Mouse (Mus musculus) forebrain, embryonic 15.5 days (tissue): ENCODE data around the gene Ak2. TPM values are rescaled to one million over a fixed set of nuclear protein-coding genes. Genes with fewer than 3 reads are reported as not detected.

Experiments
- ATAC-seq: fragments of 200-750 bp; cut with Nextera tagmentation; replicated peaks from 2 replicates; pipeline ENCODE4 v1.8.0; 2017; ENCODE audit warnings: mild to moderate bottlenecking, moderate TSS enrichment, moderate library complexity
- H3K27ac ChIP-seq: fragments of 300-500 bp; sonication (generic); replicated peaks from 2 replicates; pipeline ENCODE4 v1.5.1; 2015; ENCODE audit warnings: mild to moderate bottlenecking, inconsistent platforms
- H3K27me3 ChIP-seq: fragments of 300-500 bp; sonication (generic); 2 replicates; pipeline ENCODE4 v1.6.1; 2015; ENCODE audit warnings: inconsistent platforms
- H3K36me3 ChIP-seq: fragments of 300-500 bp; sonication (generic); 2 replicates; pipeline ENCODE4 v1.6.1; 2015; ENCODE audit warnings: mild to moderate bottlenecking, inconsistent platforms
- H3K4me1 ChIP-seq: fragments of 300-500 bp; sonication (generic); 2 replicates; pipeline ENCODE4 v1.6.1; 2015; ENCODE audit warnings: inconsistent platforms
- H3K4me2 ChIP-seq: fragments of 300-500 bp; sonication (generic); replicated peaks from 2 replicates; pipeline ENCODE4 v1.6.1; 2015; ENCODE audit warnings: mild to moderate bottlenecking, inconsistent platforms
- H3K4me3 ChIP-seq: fragments of 300-500 bp; sonication (generic); 2 replicates; pipeline ENCODE4 v1.5.1; 2015; ENCODE audit warnings: mild to moderate bottlenecking, inconsistent platforms
- H3K9ac ChIP-seq: fragments of 300-500 bp; sonication (generic); replicated peaks from 2 replicates; pipeline ENCODE4 v1.6.1; 2015; ENCODE audit warnings: mild to moderate bottlenecking, inconsistent platforms
- H3K9me3 ChIP-seq: fragments of 300-500 bp; sonication (generic); 2 replicates; pipeline ENCODE4 v1.6.1; 2016; ENCODE audit warnings: inconsistent platforms
- WGBS: fragments of 180-500 bp; shearing (Covaris S2); methylation state at CpG from one replicate; pipeline ENCODE4 v1.1.7; 2015; ENCODE audit warnings: mixed read lengths; 5-methylcytosine and 5-hydroxymethylcytosine counted together
- polyA plus RNA-seq: library from polyadenylated mRNA; unstranded; fragments of >200 nt; fragmentation: Nextera tagmentation; extraction: Ambion mirVana; gene quantifications from 2 replicates; pipeline ENCODE4 v1.2.1, GENCODE M21; 2015

Ak2 gene
- polyA plus RNA-seq, 1 experiment from 2014 or later, result 106 TPM

GRCm38 (mm10) chr4:129019788-129020187 is 28.0 kb downstream of the Ak2 start:
- Histone ChIP-seq H3K4me1 (peaks cover 15% of the 10 kb centered on the region), H3K9ac (no peak overlapping the region), H3K36me3 (no peaks in the 10 kb centered on the region), H3K9me3 (no peaks in the 10 kb centered on the region), H3K27ac (0 out of 2 replicates have a peak overlapping the region, but pooled peaks have one; percentile 29), H3K27me3 (no peaks in the 10 kb centered on the region), H3K4me2 (no peak overlapping the region), H3K4me3 (no peak overlapping the region)
- WGBS, result 72% methylated on average over 9 of the region's 9 CpGs
- no peak for ATAC-seq

GRCm38 (mm10) chr4:129020454-129020853 is 28.7 kb downstream of the Ak2 start:
- Histone ChIP-seq H3K9ac (no peak overlapping the region), H3K4me2 (no peak overlapping the region), H3K9me3 (no peaks in the 10 kb centered on the region), H3K27ac (no peak overlapping the region), H3K4me1 (peaks cover 16% of the 10 kb centered on the region), H3K36me3 (no peaks in the 10 kb centered on the region), H3K4me3 (no peak overlapping the region), H3K27me3 (no peaks in the 10 kb centered on the region)
- ATAC-seq, result 0 out of 2 replicates have a peak, but pooled peaks have one; percentile 41
- 41% methylated on average over 6 of the region's 6 CpGs for WGBS

DNA sequence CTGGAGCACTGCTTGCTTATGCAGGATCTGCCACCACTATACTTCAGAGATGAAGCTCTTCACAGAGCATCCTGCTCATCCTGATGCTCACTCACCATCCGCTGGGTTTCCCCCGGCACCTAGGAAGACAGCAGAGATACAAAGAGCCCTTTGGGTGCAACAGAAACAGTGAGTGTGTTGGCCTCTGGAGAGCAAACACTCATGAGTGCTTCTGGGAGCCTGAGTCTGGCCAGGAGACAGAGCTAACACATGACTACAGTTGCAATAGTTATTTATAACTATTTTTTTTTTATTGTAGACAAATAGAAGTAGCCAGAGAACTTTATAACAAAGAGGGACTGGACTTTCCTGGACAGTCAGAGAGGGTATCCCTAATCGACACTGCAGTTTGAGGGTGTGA is 29.7 kb downstream of the Ak2 start:
- Histone ChIP-seq H3K4me3 (no peak overlapping the region), H3K4me2 (no peak overlapping the region), H3K9me3 (no peaks in the 10 kb centered on the region), H3K4me1 (peaks cover 16% of the 10 kb centered on the region), H3K9ac (no peak overlapping the region), H3K27ac (no peak overlapping the region), H3K27me3 (no peaks in the 10 kb centered on the region), H3K36me3 (no peaks in the 10 kb centered on the region)
- 88% methylated on average over 3 of the region's 3 CpGs for WGBS
- no peak for ATAC-seq

- no peaks in the 10 kb centered on the region for H3K27me3 ChIP-seq
- no peaks in the 10 kb centered on the region for H3K9me3 ChIP-seq
- H3K36me3 ChIP-seq, result no peaks in the 10 kb centered on the region
- H3K9ac ChIP-seq, result no peak overlapping the region
- no peak overlapping the region for H3K4me2 ChIP-seq
- no peak overlapping the region for H3K27ac ChIP-seq
- whole genome bisulfite sequencing, result 82% methylated on average over 4 of the region's 4 CpGs
- ATAC-seq, result no peak
- H3K4me3 ChIP-seq, result no peak overlapping the region
- peaks cover 16% of the 10 kb centered on the region for H3K4me1 ChIP-seq
Observed at GRCm38 (mm10) chr4:129021886-129022285, 30.1 kb downstream of the Ak2 start.

GRCm38 (mm10) chr4:129023884-129024283 is 32.1 kb downstream of the Ak2 start:
- Histone ChIP-seq H3K9ac (no peak overlapping the region), H3K27ac (no peak overlapping the region), H3K4me1 (peaks cover 16% of the 10 kb centered on the region), H3K36me3 (no peaks in the 10 kb centered on the region), H3K27me3 (no peaks in the 10 kb centered on the region), H3K9me3 (no peaks in the 10 kb centered on the region), H3K4me2 (no peak overlapping the region), H3K4me3 (no peak overlapping the region)
- no peak for ATAC-seq
- 83% methylated on average over 6 of the region's 6 CpGs for WGBS

GRCm38 (mm10) chr4:129024775-129025174 is 33.0 kb downstream of the Ak2 start:
- Histone ChIP-seq H3K4me2 (no peak overlapping the region), H3K27ac (no peak overlapping the region), H3K27me3 (no peaks in the 10 kb centered on the region), H3K9me3 (no peaks in the 10 kb centered on the region), H3K9ac (no peak overlapping the region), H3K4me3 (no peak overlapping the region), H3K4me1 (peaks cover 12% of the 10 kb centered on the region), H3K36me3 (no peaks in the 10 kb centered on the region)
- 68% methylated on average over 6 of the region's 6 CpGs for WGBS
- ATAC-seq, result no peak

- Histone ChIP-seq H3K27ac (no peak overlapping the region), H3K36me3 (no peaks in the 10 kb centered on the region), H3K27me3 (no peaks in the 10 kb centered on the region), H3K4me1 (0 out of 2 replicates have a peak, but pooled peaks cover 3% of the 10 kb centered on the region), H3K4me2 (no peak overlapping the region), H3K4me3 (no peak overlapping the region), H3K9ac (no peak overlapping the region), H3K9me3 (no peaks in the 10 kb centered on the region)
- ATAC-seq, result no peak
- 97% methylated on average over 3 of the region's 3 CpGs for WGBS
Observed at GRCm38 (mm10) chr4:129025707-129026106, 33.9 kb downstream of the Ak2 start.

DNA sequence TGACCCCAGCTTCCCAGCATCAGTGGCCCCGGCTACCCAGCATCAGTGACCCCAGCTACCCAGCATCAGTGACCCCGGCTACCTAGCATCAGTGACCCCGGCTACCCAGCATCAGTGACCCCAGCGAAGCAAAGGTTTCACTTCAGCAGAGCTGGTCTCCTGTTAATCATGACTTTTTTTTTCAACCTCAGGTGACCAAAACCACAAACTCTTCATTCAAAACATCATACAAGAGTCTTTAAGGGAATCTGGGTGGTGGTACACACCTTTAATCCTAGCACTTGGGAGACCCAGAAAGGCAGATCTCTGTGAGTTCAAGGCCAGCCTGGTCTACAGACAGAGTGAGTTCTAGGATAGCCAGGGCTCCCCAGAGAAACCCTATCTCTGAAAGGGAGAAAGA is 39.0 kb downstream of the Ak2 start:
- Histone ChIP-seq H3K36me3 (no peaks in the 10 kb centered on the region), H3K4me2 (no peak overlapping the region), H3K4me1 (peaks cover 12% of the 10 kb centered on the region; the same call in 1 of the 2 replicates), H3K27ac (no peak overlapping the region), H3K9me3 (no peaks in the 10 kb centered on the region), H3K9ac (no peak overlapping the region), H3K4me3 (no peak overlapping the region), H3K27me3 (no peaks in the 10 kb centered on the region)
- no peak for ATAC-seq
- WGBS, result 96% methylated on average over 4 of the region's 4 CpGs

- no peak for ATAC-seq
- 78% methylated on average over 8 of the region's 8 CpGs for WGBS
- Histone ChIP-seq H3K36me3 (no peaks in the 10 kb centered on the region), H3K9ac (no peak overlapping the region), H3K4me2 (no peak overlapping the region), H3K4me3 (no peak overlapping the region), H3K27ac (no peak overlapping the region), H3K27me3 (no peaks in the 10 kb centered on the region), H3K9me3 (no peaks in the 10 kb centered on the region), H3K4me1 (peaks cover 12% of the 10 kb centered on the region; the same call in 1 of the 2 replicates)
Observed at GRCm38 (mm10) chr4:129031408-129031965, 39.7 kb downstream of the Ak2 start.

- Histone ChIP-seq H3K9ac (no peak overlapping the region), H3K27me3 (no peaks in the 10 kb centered on the region), H3K4me1 (peaks cover 12% of the 10 kb centered on the region; the same call in 1 of the 2 replicates), H3K4me3 (no peak overlapping the region), H3K4me2 (no peak overlapping the region), H3K27ac (no peak overlapping the region), H3K9me3 (no peaks in the 10 kb centered on the region), H3K36me3 (no peaks in the 10 kb centered on the region)
- ATAC-seq, result no peak
- 76% methylated on average over 11 of the region's 11 CpGs for WGBS
Observed at GRCm38 (mm10) chr4:129032133-129032962, 40.6 kb downstream of the Ak2 start.

DNA sequence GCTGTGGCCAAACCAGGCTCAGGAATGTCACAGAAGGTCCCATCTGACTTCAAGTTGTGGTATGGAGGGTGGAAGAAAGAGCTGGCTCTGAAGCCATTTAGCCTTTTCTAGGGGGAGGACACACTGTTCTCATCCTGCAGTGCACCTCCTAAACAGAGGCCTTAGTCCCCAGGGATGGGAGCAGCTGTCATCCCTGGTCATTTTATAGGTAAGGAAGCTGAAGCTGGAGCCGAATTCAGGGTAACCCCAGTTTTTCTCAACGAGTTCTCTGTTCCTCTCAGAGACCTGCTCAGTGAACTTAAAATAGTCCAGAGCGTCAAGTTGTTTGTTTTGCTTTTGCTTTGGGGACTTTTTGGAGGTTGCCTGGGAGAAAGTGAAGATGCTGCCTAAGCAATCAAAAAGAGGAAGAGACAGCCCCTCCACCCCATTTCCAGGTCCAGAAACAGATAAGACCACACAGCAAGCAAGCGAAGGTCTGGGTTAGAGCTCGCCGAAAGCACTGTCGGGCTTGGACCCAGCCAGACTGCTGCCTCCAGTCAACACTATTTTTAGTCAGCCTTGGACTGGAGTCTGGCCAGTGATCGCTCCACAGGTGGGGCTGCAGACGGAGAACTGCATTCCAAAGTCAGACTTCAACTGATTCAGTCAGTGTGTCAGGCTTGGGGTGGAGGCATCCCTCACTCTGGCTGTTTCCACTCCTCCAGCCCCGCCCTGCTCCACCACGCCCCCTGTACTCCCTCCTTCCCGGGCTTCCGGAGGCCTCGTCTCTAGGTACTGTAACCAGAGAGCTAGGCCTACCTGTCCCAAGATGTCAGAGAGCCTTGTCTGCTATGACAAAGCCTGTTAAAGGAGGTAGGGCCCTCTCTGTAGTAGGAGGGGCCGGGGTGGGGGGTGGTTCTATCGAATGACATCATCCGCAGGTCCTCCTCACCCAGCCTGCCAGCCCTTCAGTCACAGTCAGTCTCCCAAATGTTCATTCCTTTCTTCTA is 41.5 kb downstream of the Ak2 start:
- H3K4me1 ChIP-seq, result peaks cover 12% of the 10 kb centered on the region; the same call in 1 of the 2 replicates
- H3K27ac ChIP-seq, result no peak overlapping the region
- no peaks in the 10 kb centered on the region for H3K27me3 ChIP-seq
- no peaks in the 10 kb centered on the region for H3K9me3 ChIP-seq
- no peak overlapping the region for H3K4me3 ChIP-seq
- 33% methylated on average over 17 of the region's 17 CpGs for WGBS
- H3K9ac ChIP-seq, result no peak overlapping the region
- no peaks in the 10 kb centered on the region for H3K36me3 ChIP-seq
- no peak overlapping the region for H3K4me2 ChIP-seq
- ATAC-seq, result no peak

- H3K36me3 ChIP-seq, result no peaks in the 10 kb centered on the region
- no peaks in the 10 kb centered on the region for H3K9me3 ChIP-seq
- no peak overlapping the region for H3K9ac ChIP-seq
- H3K27me3 ChIP-seq, result no peaks in the 10 kb centered on the region
- no peak overlapping the region for H3K27ac ChIP-seq
- H3K4me3 ChIP-seq, result no peak overlapping the region
- no peak for ATAC-seq
- H3K4me2 ChIP-seq, result no peak overlapping the region
- H3K4me1 ChIP-seq, result peaks cover 12% of the 10 kb centered on the region; the same call in 1 of the 2 replicates
- 91% methylated on average over 3 of the region's 3 CpGs for whole genome bisulfite sequencing
Observed at GRCm38 (mm10) chr4:129034224-129034623, 42.5 kb downstream of the Ak2 start.
